Mouse (Mus musculus) adrenal gland, adult 8-10 months (tissue): ENCODE measurements around the gene Napb. TPM values are rescaled to one million over a fixed set of nuclear protein-coding genes. Genes with fewer than 3 reads are reported as not detected.
"Not testable (repeated sequence)": the region's sequence is repeated elsewhere in the genome, so short reads cannot be mapped to it uniquely, and the experiment has no call there.

Experiments used
- DNase-seq: peaks from one replicate; pipeline ENCODE4 v3.0.0; 2022
- total RNA-seq, 4 experiments: library from RNA; stranded (reverse); gene quantifications; 2 replicates each; pipeline ENCODE4 v1.2.4; 2022

Gene Napb
- 10 to 100 TPM in 2 of 4 experiments, 1 to 10 TPM in 2; 5.5 to 13.9 (median 8.1) TPM for total RNA-seq

GRCm38 (mm10) chr2:148732327-148733000 is at the start of gene Napb:
Gene Napb (minus strand): TSS chr2:148732467.
- peak; percentile 96 for DNase-seq

DNA sequence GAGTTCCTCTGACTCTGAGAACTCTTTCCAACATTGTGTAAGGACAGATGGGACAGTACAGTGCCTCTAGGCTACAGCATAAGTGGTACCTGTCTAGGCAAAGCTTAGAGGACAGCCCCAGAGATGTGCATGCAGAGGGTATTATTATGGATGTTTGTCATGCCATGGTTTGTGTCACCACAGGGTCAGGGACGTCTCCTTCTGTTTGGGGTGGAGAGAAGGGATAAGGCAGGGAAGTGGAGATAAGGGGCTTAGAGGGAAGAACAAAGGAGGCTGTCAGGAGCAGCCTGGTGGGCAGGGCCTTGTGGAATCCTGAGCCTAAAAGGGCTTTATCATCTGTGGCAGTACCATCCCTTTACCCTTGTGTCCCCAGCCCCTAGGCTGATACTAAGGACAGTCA is 49.4 kb upstream of the Napb start, which contains the start of gene 8030411F24Rik:
Gene 8030411F24Rik (plus strand): TSS at position 301 of the 400 bp plus-strand sequence.
- no peak for DNase-seq

- not testable (repeated sequence) for DNase-seq
Measured at GRCm38 (mm10) chr2:148771397-148771796, 39.1 kb upstream of the Napb start, which contains the start of gene Cst11. Gene Cst11 (minus strand): TSS chr2:148771497.

GRCm38 (mm10) chr2:148763648-148764388 is 31.6 kb upstream of the Napb start:
- no peak for DNase-seq

DNA sequence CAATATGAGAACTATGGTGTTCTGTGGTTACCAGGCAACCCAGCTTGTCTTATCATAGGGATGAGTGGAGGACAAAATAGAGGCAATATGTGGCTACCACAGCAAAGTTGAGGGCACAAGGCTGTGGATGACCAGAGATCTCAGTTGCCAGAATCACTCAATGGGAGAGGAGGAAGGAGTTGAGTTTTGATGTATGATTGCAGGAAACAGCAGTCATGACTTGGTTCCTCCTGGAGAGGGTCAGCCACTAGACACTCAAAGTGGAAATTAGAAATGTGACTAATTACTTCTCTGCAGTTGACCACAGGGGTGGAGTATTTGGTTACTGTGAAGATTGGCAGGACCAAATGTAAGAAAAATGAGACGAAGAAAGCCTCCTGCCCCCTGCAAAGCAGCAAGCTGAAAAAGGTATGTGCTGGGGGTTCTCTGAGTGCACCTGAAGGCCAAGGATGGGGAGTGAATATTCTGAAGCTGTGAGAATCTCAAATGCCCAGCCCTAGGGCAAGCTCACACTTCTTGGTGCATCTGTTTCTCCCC is 22.1 kb upstream of the Napb start:
- no peak for DNase-seq

GRCm38 (mm10) chr2:148751893-148752813 is 19.9 kb upstream of the Napb start:
- peak; percentile 50 for DNase-seq

DNA sequence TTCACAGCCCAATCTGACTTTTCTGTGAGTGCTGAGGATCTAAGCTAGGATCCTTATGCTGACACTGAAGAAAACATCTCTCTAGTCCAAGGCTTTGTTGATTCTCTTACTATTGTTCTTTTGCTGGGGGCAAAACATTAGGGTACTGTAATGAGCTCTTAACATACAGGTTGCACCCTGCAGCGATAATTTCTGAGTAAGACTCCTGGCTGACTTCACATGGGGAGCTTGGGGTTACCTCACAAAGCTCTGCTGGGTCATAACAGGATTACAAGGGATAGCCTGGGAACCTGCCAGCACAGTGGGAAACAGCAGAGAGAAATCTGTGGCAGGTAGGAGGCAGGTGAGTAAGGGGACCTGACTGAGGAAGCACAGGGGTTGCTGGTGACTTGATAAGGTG is 17.8 kb upstream of the Napb start, which contains the start of gene Cstl1:
Gene Cstl1 (plus strand): TSS at position 301 of the 400 bp plus-strand sequence.
- no peak for DNase-seq

DNA sequence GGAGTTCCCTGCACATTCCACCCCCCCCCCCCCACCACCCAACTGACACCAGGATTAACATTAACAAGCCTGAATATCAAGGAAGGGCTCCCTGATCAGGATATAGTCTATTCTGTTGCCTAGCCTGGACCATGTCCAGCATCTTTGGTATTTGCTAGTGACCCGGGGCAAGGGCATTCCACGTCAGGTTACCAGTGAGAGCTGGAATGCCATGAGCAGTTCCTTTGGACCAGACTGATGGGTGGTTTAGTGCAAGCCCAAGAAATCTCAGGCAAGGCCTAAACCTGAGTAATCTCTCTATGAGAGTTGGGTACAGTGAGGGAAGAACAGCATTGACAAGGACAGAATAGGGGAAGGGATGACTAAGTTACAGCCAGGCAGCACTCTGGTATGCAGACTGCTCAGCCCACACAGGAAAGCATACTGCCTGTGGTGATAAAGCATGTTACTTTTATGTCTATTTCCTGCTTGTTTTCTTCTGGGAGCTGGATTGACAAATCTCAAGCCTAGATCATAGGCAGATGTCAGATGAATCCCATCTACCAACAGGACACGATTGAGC is 11.7 kb upstream of the Napb start:
- DNase-seq: no peak

GRCm38 (mm10) chr2:148743001-148743400 is 10.7 kb upstream of the Napb start:
- DNase-seq: no peak

- peak; percentile 34 for DNase-seq
Measured at GRCm38 (mm10) chr2:148731614-148732326, 497 bp downstream of the Napb start.

- no peak for DNase-seq
Measured at GRCm38 (mm10) chr2:148719271-148719995, 12.8 kb downstream of the Napb start.

DNA sequence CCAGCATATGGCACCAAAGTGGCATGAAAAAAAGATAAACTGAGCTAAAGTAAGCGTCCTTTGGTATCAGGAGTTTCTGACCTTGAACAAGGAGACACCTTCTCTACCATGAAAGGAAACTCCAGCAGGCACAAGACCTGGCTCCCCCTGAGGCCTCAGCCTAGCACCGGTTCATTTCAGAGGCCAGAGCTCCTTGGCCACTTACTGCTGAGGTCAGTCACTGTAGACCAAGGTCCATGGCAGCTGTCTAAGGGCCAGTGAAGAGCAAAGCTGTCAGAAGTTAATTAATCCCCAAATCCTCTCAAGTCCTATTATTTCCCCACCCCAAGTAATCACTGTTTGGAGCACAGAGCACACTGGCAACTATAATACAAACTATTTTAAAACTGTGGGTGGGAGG is 15.2 kb downstream of the Napb start:
- no peak for DNase-seq

- no peak for DNase-seq
Measured at GRCm38 (mm10) chr2:148712326-148712725, 19.9 kb downstream of the Napb start.

DNA sequence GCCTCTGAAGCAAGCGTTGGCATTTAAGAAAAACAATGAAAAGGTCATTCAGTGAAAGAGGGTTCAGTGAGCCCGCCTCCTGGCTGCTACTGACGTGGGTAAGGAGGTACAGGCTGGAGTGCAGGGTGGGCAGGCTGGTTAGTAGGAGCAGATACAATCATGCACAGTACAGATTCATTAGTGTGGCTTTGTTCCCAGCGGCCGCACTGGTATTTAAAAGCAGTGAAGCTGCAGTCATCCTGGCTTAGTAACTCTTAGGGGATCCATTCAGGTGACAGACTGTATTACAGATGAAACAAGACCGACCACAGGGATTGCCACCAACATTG is 25.1 kb downstream of the Napb start:
- no peak for DNase-seq

GRCm38 (mm10) chr2:148706409-148707201 is 25.7 kb downstream of the Napb start:
- DNase-seq: no peak

GRCm38 (mm10) chr2:148698571-148698970 is 33.7 kb downstream of the Napb start:
- DNase-seq: no peak

DNA sequence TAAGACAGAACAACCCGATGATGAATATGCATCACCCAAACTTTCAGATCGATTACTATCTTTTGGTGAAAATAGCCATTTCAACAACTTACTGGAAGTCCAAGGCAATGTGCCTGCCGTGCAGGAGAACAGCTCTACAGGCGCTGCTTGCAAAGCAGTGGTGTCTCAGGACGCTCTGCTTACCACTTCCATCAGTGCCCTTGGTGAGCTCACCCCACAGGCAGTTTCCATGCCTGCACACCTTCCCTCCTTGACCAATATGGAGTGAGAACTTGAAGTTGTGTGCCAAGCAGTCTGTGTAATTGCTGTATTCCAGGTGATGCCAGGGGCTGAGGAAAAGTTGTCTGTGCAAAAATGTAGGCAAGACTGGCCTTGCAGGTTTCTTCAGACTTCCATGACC is 41.5 kb downstream of the Napb start:
- no peak for DNase-seq

GRCm38 (mm10) chr2:148690291-148690690 is 42.0 kb downstream of the Napb start:
- DNase-seq: no peak

DNA sequence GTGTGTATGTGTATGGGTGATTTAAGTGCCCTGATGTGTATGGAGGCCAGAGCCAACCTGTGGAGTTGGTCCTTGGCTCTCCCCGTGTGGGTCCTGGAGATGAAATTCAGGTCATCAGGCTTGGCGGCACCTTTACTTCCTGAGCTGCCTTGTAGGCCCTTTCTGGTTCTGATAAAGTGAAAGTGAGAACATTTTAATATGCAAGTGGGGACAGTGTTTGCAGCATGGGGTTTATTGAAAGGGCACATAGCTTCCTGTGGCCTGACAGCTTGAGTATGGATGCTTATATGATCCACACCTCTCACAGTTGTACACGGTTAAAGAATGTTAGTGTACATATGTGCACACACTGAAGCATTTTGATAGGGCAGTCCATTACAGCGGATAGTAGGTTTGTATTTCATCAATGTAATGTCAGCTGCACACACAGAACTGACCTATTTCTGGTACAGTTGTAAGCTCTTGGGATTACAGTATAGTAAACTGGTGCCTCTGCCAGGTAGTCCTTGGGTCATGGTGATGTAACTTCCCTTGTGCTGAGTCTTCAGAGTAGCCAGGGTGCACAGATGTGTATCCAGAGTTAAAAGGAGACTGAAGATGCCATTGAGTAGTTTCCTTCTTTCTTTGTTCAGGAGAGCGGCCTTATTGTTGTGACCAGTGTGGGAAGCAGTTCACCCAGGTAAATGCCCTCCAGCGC is 42.7 kb downstream of the Napb start:
- no peak for DNase-seq
